Mouse (Mus musculus) G1E (cell line): ENCODE measurements at regions not wholly inside any gene's neighbourhood (a gene's known extent, or its start where the extent isn't known, plus 50 kb on each side); places are given as distances from the start of the nearest gene placed in this dataset.

ENCODE experiments used
- CTCF ChIP-seq: IDR thresholded peaks from 2 replicates; pipeline ENCODE4 v1.5.1; 2012; ENCODE audit warnings: low read depth, low read length, inconsistent platforms, mixed read lengths
- GATA1 ChIP-seq: IDR thresholded peaks from 2 replicates; pipeline ENCODE4 v1.6.1; 2012; ENCODE audit warnings: borderline replicate concordance, low read length, inconsistent platforms, mixed read lengths
- GATA2 ChIP-seq: IDR thresholded peaks from 2 replicates; pipeline ENCODE4 v1.6.1; 2012; ENCODE audit warnings: low read depth, low read length, inconsistent platforms, borderline replicate concordance
- POLR2AphosphoS5 ChIP-seq: IDR thresholded peaks from 2 replicates; pipeline ENCODE4 v1.6.1; 2012; ENCODE audit warnings: low read depth, low read length, inconsistent platforms; ENCODE audit not compliant: insufficient replicate concordance
- TAL1 ChIP-seq: conservative IDR thresholded peaks from 2 replicates; pipeline ENCODE4 v1.6.1; 2012; ENCODE audit warnings: low read depth, low read length, inconsistent platforms, mixed read lengths

DNA sequence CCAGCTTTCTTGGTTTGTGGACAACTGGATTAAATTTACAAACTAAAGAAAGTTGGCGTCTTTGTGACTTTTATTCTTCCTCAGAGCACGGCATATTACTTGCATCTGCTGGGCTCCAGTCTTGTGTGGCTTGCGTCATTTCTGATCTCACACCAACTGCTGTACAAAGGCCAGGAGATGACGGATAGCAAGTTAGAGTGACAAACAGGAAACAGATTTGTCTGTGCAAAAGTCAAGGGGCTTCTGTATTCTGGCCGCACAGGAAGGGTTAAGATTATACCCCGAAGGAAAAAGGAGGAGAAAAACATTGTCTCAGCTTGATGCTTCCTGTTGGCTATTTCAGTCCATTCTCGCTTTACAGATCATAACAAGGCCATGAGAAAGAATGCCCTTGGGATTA lies 137.8 kb upstream of the Fmo9 start:
- TF ChIP-seq CTCF (no peak), TAL1 (no peak), GATA1 (no peak), GATA2 (no peak), POLR2AphosphoS5 (no peak)
